Mouse (Mus musculus): ENCODE measurements around the gene Ifna9. TPM values are rescaled to one million over a fixed set of nuclear protein-coding genes. Genes with fewer than 3 reads are reported as not detected.
A peak's percentile ranks its signal among the peaks of the same experiment; 100 is the strongest.

The Ifna9 gene
- polyA plus RNA-seq, 1 experiment from 2014 or later = not detected

- peak overlapping the region; percentile 50 for H3K9ac ChIP-seq (ENCODE audit: low read depth, low read length)
These were observed 41.8 kb downstream of the Ifna9 start for GRCm38 (mm10) chr4:88550161-88550945.

GRCm38 (mm10) chr4:88547986-88548385 is 44.2 kb downstream of the Ifna9 start:
- WGBS = 78% methylated on average over 1 of the region's 1 CpGs
- ATAC-seq (replicated peaks; ENCODE audit: low FRiP score) (no peak), DNase-seq (ENCODE audit: low spot score) (no peak)
- Histone ChIP-seq H3K36me3 (ENCODE audit: control insufficient read depth, insufficient read depth, low read length) (no peaks in the 10 kb centered on the region), H3K4me3 (ENCODE audit: low read depth, low read length) (no peak overlapping the region), H3K4me1 (replicated peaks; ENCODE audit: control insufficient read depth, insufficient read depth, low read length) (no peaks in the 10 kb centered on the region), H3K9me3 (ENCODE audit: control insufficient read depth, low read length) (no peaks in the 10 kb centered on the region), H3K27me3 (replicated peaks; ENCODE audit: control insufficient read depth, insufficient read depth, low read length) (no peaks in the 10 kb centered on the region), H3K27ac (ENCODE audit: low read depth, low read length) (no peak overlapping the region), H3K9ac (ENCODE audit: low read depth, low read length) (no peak overlapping the region), H3K4me2 (no peak overlapping the region)

More at GRCm38 (mm10) chr4:88550161-88550945, 41.8 kb downstream of the Ifna9 start:
- Histone ChIP-seq H3K4me1 (replicated peaks; ENCODE audit: control insufficient read depth, insufficient read depth, low read length) (no peaks in the 10 kb centered on the region), H3K36me3 (ENCODE audit: control insufficient read depth, insufficient read depth, low read length) (no peaks in the 10 kb centered on the region), H3K27me3 (replicated peaks; ENCODE audit: control insufficient read depth, insufficient read depth, low read length) (no peaks in the 10 kb centered on the region), H3K4me2 (peak overlapping the region; percentile 79), H3K27ac (ENCODE audit: low read depth, low read length) (no peak overlapping the region), H3K4me3 (ENCODE audit: low read depth, low read length) (peak overlapping the region; percentile 47), H3K9me3 (ENCODE audit: control insufficient read depth, low read length) (no peaks in the 10 kb centered on the region)
- peak; percentile 97 for ATAC-seq (replicated peaks; ENCODE audit: low FRiP score)
- 30% methylated on average over 22 of the region's 22 CpGs for WGBS
- DNase-seq (ENCODE audit: low spot score) = peak; percentile 78

- Histone ChIP-seq H3K9ac (ENCODE audit: low read depth, low read length) (no peak overlapping the region), H3K27ac (ENCODE audit: low read depth, low read length) (no peak overlapping the region), H3K4me1 (replicated peaks; ENCODE audit: control insufficient read depth, insufficient read depth, low read length) (no peaks in the 10 kb centered on the region), H3K4me3 (ENCODE audit: low read depth, low read length) (no peak overlapping the region), H3K36me3 (ENCODE audit: control insufficient read depth, insufficient read depth, low read length) (no peaks in the 10 kb centered on the region), H3K27me3 (replicated peaks; ENCODE audit: control insufficient read depth, insufficient read depth, low read length) (no peaks in the 10 kb centered on the region), H3K4me2 (no peak overlapping the region), H3K9me3 (ENCODE audit: control insufficient read depth, low read length) (no peaks in the 10 kb centered on the region)
- 51% methylated on average over 2 of the region's 2 CpGs for WGBS
- DNase-seq (ENCODE audit: low spot score) = no peak
- no peak; the same call in 1 of the 2 replicates for ATAC-seq (replicated peaks; ENCODE audit: low FRiP score)
These were observed 48.4 kb downstream of the Ifna9 start for GRCm38 (mm10) chr4:88543649-88544234.

Other genes starting within 250 kb of the Ifna9 start
- 6.3 and 7.2 TPM in 2 replicates for gene Hacd4, start 153.5 kb downstream of the Ifna9 start, polyA plus RNA-seq (2014; fragmentation: Nextera tagmentation; extraction: Ambion mirVana)
- gene Ifnb1, start 69.6 kb downstream of the Ifna9 start, polyA plus RNA-seq (2014; fragmentation: Nextera tagmentation; extraction: Ambion mirVana) = not detected in 2 replicates
- gene Ifna15, start 34.1 kb downstream of the Ifna9 start, polyA plus RNA-seq (2014; fragmentation: Nextera tagmentation; extraction: Ambion mirVana) = not detected in 2 replicates
- gene Ifna14, start 20.6 kb downstream of the Ifna9 start, polyA plus RNA-seq (2014; fragmentation: Nextera tagmentation; extraction: Ambion mirVana) = not detected in 2 replicates
- gene Ifna12, start 11.0 kb upstream of the Ifna9 start, polyA plus RNA-seq (2014; fragmentation: Nextera tagmentation; extraction: Ambion mirVana) = not detected in 2 replicates
- gene C87499, start 42.0 kb upstream of the Ifna9 start, polyA plus RNA-seq (2014; fragmentation: Nextera tagmentation; extraction: Ambion mirVana) = not detected in 2 replicates
- gene Ifna13, start 52.1 kb upstream of the Ifna9 start, polyA plus RNA-seq (2014; fragmentation: Nextera tagmentation; extraction: Ambion mirVana) = not detected in 2 replicates
- gene Ifna16, start 84.5 kb upstream of the Ifna9 start, polyA plus RNA-seq (2014; fragmentation: Nextera tagmentation; extraction: Ambion mirVana) = not detected in 2 replicates
- not detected in 2 replicates for gene Ifna2, start 91.5 kb upstream of the Ifna9 start, polyA plus RNA-seq (2014; fragmentation: Nextera tagmentation; extraction: Ambion mirVana)
- gene Ifnab, start 99.0 kb upstream of the Ifna9 start, polyA plus RNA-seq (2014; fragmentation: Nextera tagmentation; extraction: Ambion mirVana) = not detected in 2 replicates
- 0.85 and 0.96 TPM in 2 replicates for gene Gm26566, start 129.4 kb upstream of the Ifna9 start, polyA plus RNA-seq (2014; fragmentation: Nextera tagmentation; extraction: Ambion mirVana)
- gene Klhl9, start 130.1 kb upstream of the Ifna9 start, polyA plus RNA-seq (2014; fragmentation: Nextera tagmentation; extraction: Ambion mirVana) = 65.1 and 72.9 TPM in 2 replicates
- gene Gm13271, start 162.5 kb upstream of the Ifna9 start, polyA plus RNA-seq (2014; fragmentation: Nextera tagmentation; extraction: Ambion mirVana) = not detected in 2 replicates
- not detected in 2 replicates for gene Gm13283, start 167.7 kb upstream of the Ifna9 start, polyA plus RNA-seq (2014; fragmentation: Nextera tagmentation; extraction: Ambion mirVana)
- not detected in 2 replicates for gene Gm13290, start 181.4 kb upstream of the Ifna9 start, polyA plus RNA-seq (2014; fragmentation: Nextera tagmentation; extraction: Ambion mirVana)
- not detected in 2 replicates for gene Gm13289, start 184.5 kb upstream of the Ifna9 start, polyA plus RNA-seq (2014; fragmentation: Nextera tagmentation; extraction: Ambion mirVana)
- gene Gm13272, start 187.5 kb upstream of the Ifna9 start, polyA plus RNA-seq (2014; fragmentation: Nextera tagmentation; extraction: Ambion mirVana) = not detected in 2 replicates
- gene Ifnz, start 189.7 kb upstream of the Ifna9 start, polyA plus RNA-seq (2014; fragmentation: Nextera tagmentation; extraction: Ambion mirVana) = not detected in 2 replicates
- gene Gm13276, start 193.3 kb upstream of the Ifna9 start, polyA plus RNA-seq (2014; fragmentation: Nextera tagmentation; extraction: Ambion mirVana) = not detected in 2 replicates
- not detected in 2 replicates for gene Gm13277, start 196.2 kb upstream of the Ifna9 start, polyA plus RNA-seq (2014; fragmentation: Nextera tagmentation; extraction: Ambion mirVana)
- not detected in 2 replicates for gene Gm13278, start 199.2 kb upstream of the Ifna9 start, polyA plus RNA-seq (2014; fragmentation: Nextera tagmentation; extraction: Ambion mirVana)
- gene Gm13275, start 202.1 kb upstream of the Ifna9 start, polyA plus RNA-seq (2014; fragmentation: Nextera tagmentation; extraction: Ambion mirVana) = not detected in 2 replicates
- not detected in 2 replicates for gene Gm13279, start 205.0 kb upstream of the Ifna9 start, polyA plus RNA-seq (2014; fragmentation: Nextera tagmentation; extraction: Ambion mirVana)
- 0.26 and 0.66 TPM in 2 replicates for gene Gm13285, start 207.3 kb upstream of the Ifna9 start, polyA plus RNA-seq (2014; fragmentation: Nextera tagmentation; extraction: Ambion mirVana)
- not detected in 2 replicates for gene Gm13287, start 210.9 kb upstream of the Ifna9 start, polyA plus RNA-seq (2014; fragmentation: Nextera tagmentation; extraction: Ambion mirVana)
- not detected in 2 replicates for gene Gm13288, start 213.1 kb upstream of the Ifna9 start, polyA plus RNA-seq (2014; fragmentation: Nextera tagmentation; extraction: Ambion mirVana)
- gene Ifna7, start 223.8 kb upstream of the Ifna9 start, polyA plus RNA-seq (2014; fragmentation: Nextera tagmentation; extraction: Ambion mirVana) = not detected in 2 replicates
- not detected in 2 replicates for gene Ifna11, start 227.6 kb upstream of the Ifna9 start, polyA plus RNA-seq (2014; fragmentation: Nextera tagmentation; extraction: Ambion mirVana)
- not detected in 2 replicates for gene Ifna6, start 235.0 kb upstream of the Ifna9 start, polyA plus RNA-seq (2014; fragmentation: Nextera tagmentation; extraction: Ambion mirVana)
- not detected in 2 replicates for gene Ifna5, start 243.1 kb upstream of the Ifna9 start, polyA plus RNA-seq (2014; fragmentation: Nextera tagmentation; extraction: Ambion mirVana)
- not detected in 2 replicates for gene Ifna4, start 249.5 kb upstream of the Ifna9 start, polyA plus RNA-seq (2014; fragmentation: Nextera tagmentation; extraction: Ambion mirVana)